Mouse (Mus musculus) olfactory bulb, adult 2 months (tissue): ENCODE data around the gene Palld.

Experiments used
- CTCF ChIP-seq: fragments of 200-500 bp; IDR thresholded peaks from 2 replicates; pipeline ENCODE4 v1.5.1; 2012; ENCODE audit warnings: low read depth, mild to moderate bottlenecking, low read length, moderate library complexity; ENCODE audit not compliant: insufficient read depth
- POLR2A ChIP-seq: fragments of 200-500 bp; IDR thresholded peaks from 2 replicates; pipeline ENCODE4 v1.6.1; 2012; ENCODE audit warnings: mild to moderate bottlenecking, low read depth, low read length, moderate library complexity; ENCODE audit not compliant: insufficient read depth

- TF ChIP-seq POLR2A (no peak), CTCF (no peak)
Measured at GRCm38 (mm10) chr8:61844575-61844974, 57.9 kb downstream of the Palld start.
